Mouse (Mus musculus): ENCODE data around the gene Map4k2. TPM values are rescaled to one million over a fixed set of nuclear protein-coding genes. Genes with fewer than 3 reads are reported as not detected.

The Map4k2 gene
- polyA plus RNA-seq, 1 experiment from 2014 or later = 4.3 TPM

DNA sequence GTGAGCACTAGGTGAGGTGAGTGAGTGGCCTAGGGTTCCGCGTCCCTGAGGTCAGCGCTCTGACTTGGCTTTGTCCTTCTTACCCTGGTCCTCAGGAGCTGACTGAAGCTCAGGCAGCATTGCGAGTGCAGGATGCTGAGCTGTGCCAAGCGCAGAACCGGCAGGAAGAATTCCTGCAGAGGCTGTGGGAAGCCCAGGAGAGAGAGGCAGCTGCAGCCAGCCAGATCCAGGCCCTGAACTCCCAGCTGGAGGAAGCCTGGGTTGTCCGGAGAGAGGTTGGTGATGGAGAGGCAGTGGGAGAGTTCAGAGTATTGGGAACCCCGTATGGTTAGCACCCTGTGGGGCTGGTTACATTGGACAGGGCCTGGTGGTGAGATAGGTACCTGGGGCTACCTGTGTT is 27.1 kb upstream of the Map4k2 start:
- no peak for TF ChIP-seq CTCF (IDR thresholded peaks at IDR 0.05; ENCODE audit: low read depth)
- ATAC-seq = no peak
- H3K4me3 ChIP-seq (ENCODE audit: low read depth, low read length) = no peak overlapping the region
- no peak overlapping the region for H3K4me2 ChIP-seq (replicated peaks; ENCODE audit: low read depth)
- H3K27me3 ChIP-seq (replicated peaks; ENCODE audit: control insufficient read depth, insufficient read depth, low read length) = no peaks in the 10 kb centered on the region
- no peaks in the 10 kb centered on the region for H3K4me1 ChIP-seq (replicated peaks; ENCODE audit: control insufficient read depth, insufficient read depth, low read length)
- 85% methylated on average over 8 of the region's 8 CpGs for WGBS
- H3K36me3 ChIP-seq (ENCODE audit: control insufficient read depth, insufficient read depth) = peaks cover 91% of the 10 kb centered on the region
- no peaks in the 10 kb centered on the region for H3K9me3 ChIP-seq (ENCODE audit: control insufficient read depth)
- no peak overlapping the region for H3K27ac ChIP-seq (ENCODE audit: low read depth, low read length)
- no peak overlapping the region for H3K9ac ChIP-seq (ENCODE audit: low read depth, low read length)

DNA sequence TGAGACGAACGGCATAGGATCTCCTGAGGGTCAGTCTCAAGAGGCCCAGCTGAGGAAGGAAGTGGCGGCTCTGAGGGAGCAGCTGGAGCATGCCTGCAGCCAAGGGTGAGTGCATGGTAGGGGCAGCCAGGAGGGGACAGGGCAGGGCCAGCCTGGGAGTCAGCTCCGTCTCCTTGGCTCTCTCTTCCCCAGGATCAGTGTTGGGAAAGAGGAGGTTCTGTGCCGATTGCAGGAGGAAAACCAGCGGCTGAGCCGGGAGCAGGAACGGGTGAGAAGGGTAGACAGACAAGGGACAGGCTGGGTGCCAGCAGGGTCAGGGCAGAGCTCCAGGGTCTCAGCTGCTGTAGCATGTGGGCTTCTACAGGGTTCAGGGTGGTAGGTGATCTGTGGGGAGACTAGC is 26.4 kb upstream of the Map4k2 start:
- Histone ChIP-seq H3K27ac (ENCODE audit: low read depth, low read length) (no peak overlapping the region), H3K9me3 (ENCODE audit: control insufficient read depth) (no peaks in the 10 kb centered on the region), H3K27me3 (replicated peaks; ENCODE audit: control insufficient read depth, insufficient read depth, low read length) (no peaks in the 10 kb centered on the region), H3K4me2 (replicated peaks; ENCODE audit: low read depth) (no peak overlapping the region), H3K36me3 (ENCODE audit: control insufficient read depth, insufficient read depth) (peaks cover 96% of the 10 kb centered on the region), H3K4me1 (replicated peaks; ENCODE audit: control insufficient read depth, insufficient read depth, low read length) (no peaks in the 10 kb centered on the region), H3K9ac (ENCODE audit: low read depth, low read length) (no peak overlapping the region), H3K4me3 (ENCODE audit: low read depth, low read length) (no peak overlapping the region)
- TF ChIP-seq CTCF (IDR thresholded peaks at IDR 0.05; ENCODE audit: low read depth) = no peak
- ATAC-seq = no peak
- WGBS = 75% methylated on average over 8 of the region's 8 CpGs

DNA sequence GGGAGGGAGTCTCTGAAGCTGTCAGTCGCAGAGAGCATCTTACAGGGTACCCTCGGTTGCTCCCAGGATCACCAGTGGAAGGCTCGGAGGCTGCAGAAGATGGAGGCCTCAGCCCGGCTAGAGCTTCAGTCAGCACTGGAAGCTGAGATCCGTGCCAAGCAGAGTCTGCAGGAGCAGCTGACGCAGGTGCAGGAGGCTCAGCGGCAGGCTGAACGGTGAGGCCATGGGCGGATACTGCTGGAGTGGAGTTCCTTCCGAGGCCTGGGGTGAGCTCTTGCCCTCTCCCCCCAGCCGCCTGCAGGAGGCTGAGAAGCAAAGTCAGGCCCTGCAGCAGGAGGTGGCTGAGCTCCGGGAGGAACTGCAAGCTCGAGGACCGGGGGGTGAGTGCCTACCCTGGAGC is 25.4 kb upstream of the Map4k2 start:
- Histone ChIP-seq H3K27ac (ENCODE audit: low read depth, low read length) (no peak overlapping the region), H3K4me2 (replicated peaks; ENCODE audit: low read depth) (no peak overlapping the region), H3K27me3 (replicated peaks; ENCODE audit: control insufficient read depth, insufficient read depth, low read length) (no peaks in the 10 kb centered on the region), H3K9ac (ENCODE audit: low read depth, low read length) (no peak overlapping the region), H3K4me3 (ENCODE audit: low read depth, low read length) (no peak overlapping the region), H3K36me3 (ENCODE audit: control insufficient read depth, insufficient read depth) (peaks cover 98% of the 10 kb centered on the region), H3K4me1 (replicated peaks; ENCODE audit: control insufficient read depth, insufficient read depth, low read length) (no peaks in the 10 kb centered on the region), H3K9me3 (ENCODE audit: control insufficient read depth) (no peaks in the 10 kb centered on the region)
- TF ChIP-seq CTCF (IDR thresholded peaks at IDR 0.05; ENCODE audit: low read depth) = no peak
- no peak for ATAC-seq
- WGBS = 80% methylated on average over 13 of the region's 14 CpGs

DNA sequence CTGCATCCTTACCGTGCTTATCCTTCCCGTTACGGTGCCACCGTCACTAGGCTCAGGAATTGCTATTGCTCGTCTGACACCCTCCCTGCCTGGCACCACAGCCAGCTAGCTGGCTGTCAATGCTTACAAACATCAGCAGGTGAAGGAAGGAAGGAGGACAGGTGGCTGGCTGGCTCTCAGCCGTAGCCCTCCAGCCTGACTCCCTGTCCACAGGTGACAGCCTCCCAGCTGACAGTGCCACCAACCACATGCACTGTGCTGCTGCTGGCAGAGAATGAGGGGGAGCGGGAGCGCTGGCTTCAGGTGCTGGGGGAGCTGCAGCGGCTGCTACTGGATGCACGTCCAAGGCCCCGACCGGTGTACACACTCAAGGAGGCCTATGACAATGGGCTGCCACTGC is 22.8 kb upstream of the Map4k2 start:
- WGBS = 87% methylated on average over 12 of the region's 12 CpGs
- H3K27ac ChIP-seq (ENCODE audit: low read depth, low read length) = no peak overlapping the region
- no peak for TF ChIP-seq CTCF (IDR thresholded peaks at IDR 0.05; ENCODE audit: low read depth)
- no peak for ATAC-seq
- H3K4me2 ChIP-seq (replicated peaks; ENCODE audit: low read depth) = no peak overlapping the region
- peaks cover 100% of the 10 kb centered on the region for H3K36me3 ChIP-seq (ENCODE audit: control insufficient read depth, insufficient read depth)
- H3K27me3 ChIP-seq (replicated peaks; ENCODE audit: control insufficient read depth, insufficient read depth, low read length) = no peaks in the 10 kb centered on the region
- no peak overlapping the region for H3K4me3 ChIP-seq (ENCODE audit: low read depth, low read length)
- no peaks in the 10 kb centered on the region for H3K9me3 ChIP-seq (ENCODE audit: control insufficient read depth)
- no peak overlapping the region for H3K9ac ChIP-seq (ENCODE audit: low read depth, low read length)
- no peaks in the 10 kb centered on the region for H3K4me1 ChIP-seq (replicated peaks; ENCODE audit: control insufficient read depth, insufficient read depth, low read length)

DNA sequence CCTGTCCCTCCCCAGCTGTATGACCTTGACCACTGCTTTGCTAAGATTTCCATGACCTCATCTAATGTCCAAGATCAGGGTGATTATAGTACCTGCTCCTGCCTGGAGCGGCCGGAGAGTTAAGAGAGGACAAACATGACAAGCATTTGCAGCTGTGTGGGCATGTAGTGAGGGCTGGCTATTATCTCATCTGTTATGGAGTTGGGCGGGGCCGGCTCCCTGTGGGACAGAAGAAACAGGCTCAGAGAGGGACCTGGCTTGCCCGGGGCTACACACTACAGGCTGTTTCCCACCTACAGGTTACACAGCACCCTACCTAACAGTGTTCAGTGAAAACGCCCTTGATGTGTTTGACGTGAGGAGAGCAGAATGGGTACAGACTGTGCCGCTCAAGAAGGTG is 19.6 kb upstream of the Map4k2 start:
- no peak overlapping the region for H3K27ac ChIP-seq (ENCODE audit: low read depth, low read length)
- H3K4me2 ChIP-seq (replicated peaks; ENCODE audit: low read depth) = no peak overlapping the region
- H3K9ac ChIP-seq (ENCODE audit: low read depth, low read length) = no peak overlapping the region
- peaks cover 100% of the 10 kb centered on the region for H3K36me3 ChIP-seq (ENCODE audit: control insufficient read depth, insufficient read depth)
- no peaks in the 10 kb centered on the region for H3K4me1 ChIP-seq (replicated peaks; ENCODE audit: control insufficient read depth, insufficient read depth, low read length)
- WGBS = 61% methylated on average over 8 of the region's 8 CpGs
- H3K4me3 ChIP-seq (ENCODE audit: low read depth, low read length) = no peak overlapping the region
- ATAC-seq = no peak
- H3K27me3 ChIP-seq (replicated peaks; ENCODE audit: control insufficient read depth, insufficient read depth, low read length) = no peaks in the 10 kb centered on the region
- no peak for TF ChIP-seq CTCF (IDR thresholded peaks at IDR 0.05; ENCODE audit: low read depth)
- no peaks in the 10 kb centered on the region for H3K9me3 ChIP-seq (ENCODE audit: control insufficient read depth)

DNA sequence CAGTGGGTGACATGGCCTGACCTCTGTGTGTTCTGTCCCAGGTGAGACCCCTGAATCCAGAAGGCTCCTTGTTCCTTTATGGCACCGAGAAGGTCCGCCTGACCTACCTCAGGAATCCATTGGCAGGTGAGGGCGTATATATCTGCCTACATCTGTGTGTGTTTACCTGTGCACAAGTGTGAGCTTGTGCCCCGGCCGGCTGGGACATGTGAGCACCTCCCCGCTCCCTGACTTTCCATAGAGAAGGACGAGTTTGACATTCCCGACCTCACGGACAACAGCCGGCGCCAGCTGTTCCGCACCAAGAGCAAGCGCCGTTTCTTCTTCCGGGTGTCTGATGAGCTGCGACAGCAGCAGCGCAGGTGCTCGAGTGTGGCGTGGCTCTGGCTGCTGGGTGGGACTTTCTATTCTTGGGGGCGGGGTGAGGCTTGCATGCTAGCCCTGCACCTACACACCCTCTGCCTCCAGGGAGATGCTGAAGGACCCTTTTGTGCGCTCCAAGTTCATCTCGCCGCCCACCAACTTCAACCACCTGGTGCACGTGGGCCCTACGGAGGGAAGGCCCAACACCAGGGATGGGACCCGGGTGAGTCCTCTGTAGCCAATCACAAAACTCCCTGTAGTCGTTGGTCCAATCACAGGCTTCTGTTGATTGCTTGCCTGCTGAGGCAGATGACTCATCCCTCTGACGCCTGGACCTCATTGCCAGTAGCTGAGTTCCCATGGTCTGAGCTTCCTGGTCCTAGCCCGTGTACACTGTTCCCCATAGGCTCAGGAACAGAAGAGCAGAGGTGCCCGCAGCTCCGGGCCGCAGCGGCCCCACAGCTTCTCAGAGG is 18.9 kb upstream of the Map4k2 start:
- H3K36me3 ChIP-seq (ENCODE audit: control insufficient read depth, insufficient read depth) = peaks cover 93% of the 10 kb centered on the region
- 66% methylated on average over 33 of the region's 33 CpGs for WGBS
- no peaks in the 10 kb centered on the region for H3K27me3 ChIP-seq (replicated peaks; ENCODE audit: control insufficient read depth, insufficient read depth, low read length)
- no peak overlapping the region for H3K4me3 ChIP-seq (ENCODE audit: low read depth, low read length)
- no peak overlapping the region for H3K4me2 ChIP-seq (replicated peaks; ENCODE audit: low read depth)
- no peak overlapping the region for H3K27ac ChIP-seq (ENCODE audit: low read depth, low read length)
- TF ChIP-seq CTCF (IDR thresholded peaks at IDR 0.05; ENCODE audit: low read depth) = no peak
- H3K9ac ChIP-seq (ENCODE audit: low read depth, low read length) = no peak overlapping the region
- no peaks in the 10 kb centered on the region for H3K4me1 ChIP-seq (replicated peaks; ENCODE audit: control insufficient read depth, insufficient read depth, low read length)
- peak; percentile 67 for ATAC-seq
- no peaks in the 10 kb centered on the region for H3K9me3 ChIP-seq (ENCODE audit: control insufficient read depth)
